Mouse (Mus musculus) embryo, embryonic 11 days (tissue): ENCODE measurements at regions not wholly inside any gene's neighbourhood (a gene's known extent, or its start where the extent isn't known, plus 50 kb on each side); places are given as distances from the start of the nearest gene placed in this dataset.

ENCODE experiments used
- DNase-seq: peaks from one replicate; pipeline ENCODE4 v3.0.0-alpha.2; 2015

DNA sequence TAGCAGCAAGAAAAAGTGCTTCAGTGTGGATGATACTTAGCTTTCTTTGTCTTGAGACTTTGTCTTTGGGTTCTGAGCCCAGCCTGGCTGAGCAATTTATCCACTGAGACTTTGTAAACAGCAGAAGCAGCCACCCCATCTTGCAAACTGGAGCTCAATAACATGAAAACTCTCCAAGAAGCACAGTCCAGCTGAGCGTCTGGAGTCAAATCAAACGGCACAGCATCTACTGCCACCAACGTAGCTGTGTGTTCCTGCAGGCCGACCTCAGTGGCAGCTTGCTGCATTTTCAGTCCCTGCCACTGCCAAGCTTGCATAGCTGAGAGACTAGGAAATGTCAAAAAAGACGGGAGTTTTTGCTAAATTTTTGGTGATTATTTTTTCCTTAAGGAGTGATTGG is 68.8 kb upstream of the Galnt17 start:
- no peak for DNase-seq

DNA sequence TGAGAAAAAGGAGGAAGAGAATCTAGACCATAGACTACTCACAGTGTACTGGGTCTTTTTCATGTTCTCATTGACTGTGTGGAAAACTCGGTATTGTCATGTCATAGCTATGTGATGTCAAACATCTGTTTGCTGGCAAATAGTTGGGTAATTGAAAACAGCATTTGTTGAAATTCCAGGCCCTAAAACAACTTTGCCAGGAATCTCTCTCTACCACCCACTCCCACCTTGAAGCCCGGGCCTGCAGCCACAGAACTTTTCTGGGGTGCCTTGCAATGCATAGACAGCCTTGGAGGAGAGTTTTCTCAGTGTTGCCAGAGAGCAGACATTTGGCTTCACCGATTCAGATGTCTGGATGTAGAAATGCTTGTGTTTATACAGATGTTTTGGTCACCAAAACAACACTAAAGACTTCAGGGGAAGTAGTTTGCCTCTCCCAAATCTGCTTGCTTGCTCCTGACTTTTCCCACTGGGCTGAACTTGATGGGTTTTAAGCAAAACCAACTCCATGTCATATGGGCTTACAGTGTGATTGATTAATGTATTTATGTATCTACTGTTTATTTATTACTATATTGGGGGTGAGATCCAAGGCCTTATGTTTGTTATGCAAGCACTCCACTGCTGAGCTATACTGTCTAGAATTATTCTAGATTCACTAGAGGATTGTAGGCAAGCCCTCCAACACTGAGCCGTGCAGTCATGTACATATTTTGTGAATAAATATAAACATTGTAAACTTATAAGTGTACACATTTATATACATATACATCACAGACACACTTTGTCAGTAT is 63.2 kb upstream of the Galnt17 start:
- DNase-seq: peak; percentile 25

DNA sequence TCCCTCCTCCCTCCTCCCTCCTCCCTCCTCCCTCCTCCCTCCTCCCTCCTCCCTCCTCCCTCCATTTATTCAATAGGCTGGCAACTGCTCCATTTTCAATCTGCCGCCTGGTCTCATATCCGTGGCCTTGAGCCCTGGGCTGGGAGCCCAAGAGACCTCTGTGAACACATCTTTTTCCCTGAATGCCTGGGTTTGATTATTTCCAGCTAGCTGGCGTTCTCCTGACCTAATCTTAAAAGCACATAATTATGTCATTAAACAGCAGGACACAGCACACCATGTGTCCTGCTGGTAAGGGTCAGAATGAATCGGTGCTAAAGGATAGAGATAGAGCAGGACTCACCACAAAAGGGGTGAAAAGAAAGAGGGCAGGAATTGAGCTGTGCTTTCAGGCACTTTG is 59.2 kb upstream of the Galnt17 start:
- peak; percentile 54 for DNase-seq

DNA sequence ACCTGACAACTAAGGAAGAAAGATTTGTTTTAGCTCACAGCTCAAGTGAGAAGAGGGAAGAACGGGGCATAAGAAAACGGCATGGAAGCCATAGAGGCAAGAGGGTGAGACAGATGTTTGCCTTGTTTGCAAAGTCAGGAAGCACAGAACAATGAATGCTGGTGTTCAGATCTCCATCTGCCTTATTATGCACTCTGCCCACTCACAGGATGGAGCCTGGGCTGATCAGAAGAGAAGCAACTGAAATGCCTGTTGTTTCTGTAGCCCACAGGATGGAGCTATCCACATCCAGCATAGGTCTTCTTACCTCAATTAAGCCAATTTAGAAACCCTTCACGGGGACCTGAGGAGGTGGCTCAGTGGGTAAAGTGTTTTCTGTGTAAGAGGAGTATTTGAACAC is 51.5 kb upstream of the Galnt17 start:
- no peak for DNase-seq
